Mouse (Mus musculus) regulatory T cell (primary cell): ENCODE measurements around the gene Stat1.

Experiments used
- in situ Hi-C: fragments of 300-600 bp; cut with MboI, MseI; formaldehyde crosslinking; loops from one replicate; pipeline ENCODE4 v1.15.1; 2025; ENCODE audit warnings: high pct_unique_total_duplicates

Gene Stat1

GRCm38 (mm10) chr1:52131787-52132377, 12.6 kb downstream of the Stat1 start:
- in situ Hi-C loops = no loop called here

GRCm38 (mm10) chr1:52133254-52133653, 14.0 kb downstream of the Stat1 start:
- in situ Hi-C loops = no loop called here

- in situ Hi-C loops = no loop called here
Observed at GRCm38 (mm10) chr1:52137292-52137691, 18.1 kb downstream of the Stat1 start.

GRCm38 (mm10) chr1:52140534-52140933, 21.3 kb downstream of the Stat1 start:
- in situ Hi-C loops = no loop called here

GRCm38 (mm10) chr1:52141482-52141881, 22.2 kb downstream of the Stat1 start:
- in situ Hi-C loops = no loop called here

GRCm38 (mm10) chr1:52142117-52142516, 22.9 kb downstream of the Stat1 start:
- in situ Hi-C loops = no loop called here

- in situ Hi-C loops = no loop called here
Observed at GRCm38 (mm10) chr1:52143191-52143590, 24.0 kb downstream of the Stat1 start.

- in situ Hi-C loops = no loop called here
Observed at GRCm38 (mm10) chr1:52143596-52144156, 24.4 kb downstream of the Stat1 start.

- in situ Hi-C loops = loop anchor here (5.0 kb wide), 1 partner anchor 122 kb away; no protein-coding TSS in a partner anchor
Observed at GRCm38 (mm10) chr1:52144907-52145306, 25.7 kb downstream of the Stat1 start.

GRCm38 (mm10) chr1:52146214-52146970, 27.2 kb downstream of the Stat1 start:
- in situ Hi-C loops = loop anchor here (5.0 kb wide), 1 partner anchor 121 kb away; no protein-coding TSS in a partner anchor

- in situ Hi-C loops = loop anchor here (5.0 kb wide), 1 partner anchor 120 kb away; no protein-coding TSS in a partner anchor
Observed at GRCm38 (mm10) chr1:52147431-52147830, 28.2 kb downstream of the Stat1 start.

- in situ Hi-C loops = loop anchor here (5.0 kb wide), 1 partner anchor 119 kb away; no protein-coding TSS in a partner anchor
Observed at GRCm38 (mm10) chr1:52148178-52148577, 28.9 kb downstream of the Stat1 start.

GRCm38 (mm10) chr1:52148696-52149095, 29.5 kb downstream of the Stat1 start:
- in situ Hi-C loops = loop anchor here (5.0 kb wide), 1 partner anchor 119 kb away; no protein-coding TSS in a partner anchor

GRCm38 (mm10) chr1:52149934-52150346, 30.7 kb downstream of the Stat1 start:
- in situ Hi-C loops = loop anchor here (5.0 kb wide), 2 partner anchors 42 to 117 kb away; no protein-coding TSS in a partner anchor

- in situ Hi-C loops = loop anchor here (5.0 kb wide), 1 partner anchor 42 kb away; no protein-coding TSS in a partner anchor
Observed at GRCm38 (mm10) chr1:52150676-52151075, 31.4 kb downstream of the Stat1 start.

GRCm38 (mm10) chr1:52151166-52151565, 31.9 kb downstream of the Stat1 start:
- in situ Hi-C loops = loop anchor here (5.0 kb wide), 1 partner anchor 41 kb away; no protein-coding TSS in a partner anchor

- in situ Hi-C loops = loop anchor here (5.0 kb wide), 1 partner anchor 40 kb away; no protein-coding TSS in a partner anchor
Observed at GRCm38 (mm10) chr1:52152369-52152768, 33.1 kb downstream of the Stat1 start.

GRCm38 (mm10) chr1:52152936-52153335, 33.7 kb downstream of the Stat1 start:
- in situ Hi-C loops = loop anchor here (5.0 kb wide), 1 partner anchor 39 kb away; no protein-coding TSS in a partner anchor

- in situ Hi-C loops = loop anchor here (5.0 kb wide), 1 partner anchor 37 kb away; no protein-coding TSS in a partner anchor
Observed at GRCm38 (mm10) chr1:52154890-52155289, 35.6 kb downstream of the Stat1 start.

- in situ Hi-C loops = no loop called here
Observed at GRCm38 (mm10) chr1:52156351-52156750, 37.1 kb downstream of the Stat1 start.

- in situ Hi-C loops = no loop called here
Observed at GRCm38 (mm10) chr1:52158040-52158439, 38.8 kb downstream of the Stat1 start.
